Mouse (Mus musculus): ENCODE results near the gene Tmem210.

- no peak for TF ChIP-seq CTCF (IDR thresholded peaks at IDR 0.05; ENCODE audit: low read depth, low read length)
- TF ChIP-seq POLR2A (IDR thresholded peaks at IDR 0.05; ENCODE audit: extremely low read depth, insufficient read depth, low read length): no peak
Observed at GRCm38 (mm10) chr2:25286837-25287636, 908 bp upstream of the Tmem210 start.

Measured in liver, adult 2 months (tissue).